Mouse (Mus musculus) spleen, adult 2 months (tissue): ENCODE measurements around the gene Exog. TPM values are rescaled to one million over a fixed set of nuclear protein-coding genes. Genes with fewer than 3 reads are reported as not detected.

Experiments
- DNase-seq, 2 experiments: peaks; one replicate each; pipeline versions ENCODE4 v3.0.0 to v3.0.0-alpha.2; 2012 to 2021; ENCODE audit warnings: low spot score in 2 of 2, low read depth in 1 of 2
- H3K27ac ChIP-seq: fragments of 200-500 bp; 2 replicates; pipeline ENCODE4 v1.5.1; 2012; ENCODE audit warnings: low read length, inconsistent platforms; ENCODE audit not compliant: insufficient read depth
- H3K27me3 ChIP-seq: fragments of 200-500 bp; 2 replicates; pipeline ENCODE4 v1.6.1; 2012; ENCODE audit warnings: mild to moderate bottlenecking, moderate library complexity, low read length, inconsistent platforms; ENCODE audit not compliant: control insufficient read depth, insufficient read depth
- H3K36me3 ChIP-seq: fragments of 200-500 bp; 2 replicates; pipeline ENCODE4 v1.6.1; 2012; ENCODE audit warnings: mild to moderate bottlenecking, low read length, inconsistent platforms; ENCODE audit not compliant: control insufficient read depth, insufficient read depth
- H3K4me1 ChIP-seq: fragments of 200-500 bp; 2 replicates; pipeline ENCODE4 v1.6.1; 2011; ENCODE audit warnings: inconsistent platforms; ENCODE audit not compliant: control insufficient read depth, insufficient read depth, insufficient read length
- H3K4me3 ChIP-seq: fragments of 200-500 bp; 2 replicates; pipeline ENCODE4 v1.5.1; 2011; ENCODE audit warnings: mild to moderate bottlenecking, inconsistent platforms; ENCODE audit not compliant: insufficient read depth, insufficient read length; ENCODE audit errors: extremely low read depth
- CTCF ChIP-seq: fragments of 200-500 bp; IDR thresholded peaks from 2 replicates; pipeline ENCODE4 v1.5.1; 2011; ENCODE audit warnings: mild to moderate bottlenecking, inconsistent platforms; ENCODE audit not compliant: insufficient read depth, insufficient read length, insufficient replicate concordance; ENCODE audit errors: extremely low read depth
- POLR2A ChIP-seq: fragments of 200-500 bp; IDR thresholded peaks from 2 replicates; pipeline ENCODE4 v1.6.1; 2011; ENCODE audit warnings: low read depth, low read length, inconsistent platforms
- WGBS: fragments of 180-500 bp; shearing (Covaris S2); methylation state at CpG from one replicate; pipeline ENCODE4 v1.1.7; 2018; 5-methylcytosine and 5-hydroxymethylcytosine counted together
- polyA plus RNA-seq: library from polyadenylated mRNA; depleted of rRNA; stranded (reverse); fragments of >200 nt; gene quantifications from 2 replicates; pipeline ENCODE4 v1.2.3, GENCODE M21; 2012

The Exog gene
- polyA plus RNA-seq, 1 experiment: 2.2 TPM

GRCm38 (mm10) chr9:119407884-119408283 lies 36.9 kb upstream of the Exog start:
- Histone ChIP-seq H3K36me3 (no peaks in the 10 kb centered on the region), H3K4me3 (no peak overlapping the region), H3K27ac (no peak overlapping the region), H3K4me1 (peaks cover 3% of the 10 kb centered on the region; the same call in 1 of the 2 replicates), H3K27me3 (peaks cover 4% of the 10 kb centered on the region; the same call in 1 of the 2 replicates)
- 91% methylated on average over 15 of the region's 15 CpGs for WGBS
- no peak for TF ChIP-seq CTCF
- TF ChIP-seq POLR2A: no peak
- DNase-seq: no peak

DNA sequence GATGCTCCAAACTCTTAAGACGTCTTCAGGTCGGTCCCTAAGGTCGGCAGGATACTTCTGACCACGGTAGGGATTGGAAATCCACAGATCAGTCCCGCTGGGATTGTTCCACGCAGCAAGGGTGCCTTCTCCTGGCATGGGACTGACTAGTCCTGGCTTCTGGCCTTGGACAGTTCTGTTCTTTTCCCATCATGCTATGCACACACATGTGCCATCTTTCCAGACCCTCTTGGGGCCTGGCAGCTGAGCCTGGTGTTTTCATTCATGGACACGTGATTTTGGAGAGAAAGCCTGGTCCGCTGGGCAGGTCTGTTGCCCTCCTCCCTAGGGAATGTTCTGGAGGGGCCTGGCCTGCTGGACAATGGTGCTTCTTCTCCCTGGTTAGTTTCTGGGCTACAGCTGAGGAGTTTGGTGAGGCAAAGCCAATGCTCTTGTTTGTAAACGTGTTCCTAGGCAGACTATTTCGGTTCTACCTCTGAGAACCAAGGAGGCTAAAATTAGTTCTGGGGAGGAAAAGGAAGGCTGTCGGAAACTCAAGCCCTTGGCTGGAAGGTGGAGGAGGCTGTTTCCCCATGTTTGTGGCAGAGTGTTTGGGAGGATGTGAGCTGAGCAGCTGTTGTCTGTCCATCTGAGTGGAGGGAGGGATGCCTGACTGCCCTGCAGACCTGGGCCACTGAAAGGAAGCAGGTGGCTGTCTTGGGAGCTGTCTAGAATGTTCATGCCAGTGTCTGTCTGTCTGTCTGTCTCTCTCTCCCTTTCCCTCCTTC lies 35.7 kb upstream of the Exog start:
- no peaks in the 10 kb centered on the region for H3K4me1 ChIP-seq
- WGBS: 67% methylated on average over 11 of the region's 11 CpGs
- no peaks in the 10 kb centered on the region for H3K27me3 ChIP-seq
- no peak for TF ChIP-seq CTCF
- no peak for TF ChIP-seq POLR2A
- H3K4me3 ChIP-seq: no peak overlapping the region
- no peak overlapping the region for H3K27ac ChIP-seq
- H3K36me3 ChIP-seq: no peaks in the 10 kb centered on the region
- DNase-seq: no peak

- TF ChIP-seq POLR2A (no peak), CTCF (no peak)
- WGBS: 81% methylated on average over 5 of the region's 5 CpGs
These were observed 34.9 kb upstream of the Exog start for GRCm38 (mm10) chr9:119409864-119410263.

GRCm38 (mm10) chr9:119418025-119418424 lies 26.7 kb upstream of the Exog start:
- Histone ChIP-seq H3K36me3 (no peaks in the 10 kb centered on the region), H3K27ac (no peak overlapping the region), H3K4me3 (no peak overlapping the region), H3K27me3 (no peaks in the 10 kb centered on the region), H3K4me1 (no peaks in the 10 kb centered on the region)
- DNase-seq: no peak
- TF ChIP-seq POLR2A (no peak), CTCF (no peak)
- WGBS: 69% methylated on average over 18 of the region's 18 CpGs

More at GRCm38 (mm10) chr9:119409864-119410263, 34.9 kb upstream of the Exog start:
- Histone ChIP-seq H3K36me3 (no peaks in the 10 kb centered on the region), H3K27me3 (no peaks in the 10 kb centered on the region), H3K27ac (no peak overlapping the region), H3K4me3 (no peak overlapping the region), H3K4me1 (no peaks in the 10 kb centered on the region)
- DNase-seq: no peak

GRCm38 (mm10) chr9:119419852-119420438 lies 24.8 kb upstream of the Exog start:
- no peaks in the 10 kb centered on the region for H3K36me3 ChIP-seq
- DNase-seq: no peak
- 90% methylated on average over 12 of the region's 12 CpGs for WGBS
- no peak overlapping the region for H3K4me3 ChIP-seq
- TF ChIP-seq POLR2A (no peak), CTCF (no peak)
- H3K27me3 ChIP-seq: no peaks in the 10 kb centered on the region
- no peak overlapping the region for H3K27ac ChIP-seq
- H3K4me1 ChIP-seq: no peaks in the 10 kb centered on the region

DNA sequence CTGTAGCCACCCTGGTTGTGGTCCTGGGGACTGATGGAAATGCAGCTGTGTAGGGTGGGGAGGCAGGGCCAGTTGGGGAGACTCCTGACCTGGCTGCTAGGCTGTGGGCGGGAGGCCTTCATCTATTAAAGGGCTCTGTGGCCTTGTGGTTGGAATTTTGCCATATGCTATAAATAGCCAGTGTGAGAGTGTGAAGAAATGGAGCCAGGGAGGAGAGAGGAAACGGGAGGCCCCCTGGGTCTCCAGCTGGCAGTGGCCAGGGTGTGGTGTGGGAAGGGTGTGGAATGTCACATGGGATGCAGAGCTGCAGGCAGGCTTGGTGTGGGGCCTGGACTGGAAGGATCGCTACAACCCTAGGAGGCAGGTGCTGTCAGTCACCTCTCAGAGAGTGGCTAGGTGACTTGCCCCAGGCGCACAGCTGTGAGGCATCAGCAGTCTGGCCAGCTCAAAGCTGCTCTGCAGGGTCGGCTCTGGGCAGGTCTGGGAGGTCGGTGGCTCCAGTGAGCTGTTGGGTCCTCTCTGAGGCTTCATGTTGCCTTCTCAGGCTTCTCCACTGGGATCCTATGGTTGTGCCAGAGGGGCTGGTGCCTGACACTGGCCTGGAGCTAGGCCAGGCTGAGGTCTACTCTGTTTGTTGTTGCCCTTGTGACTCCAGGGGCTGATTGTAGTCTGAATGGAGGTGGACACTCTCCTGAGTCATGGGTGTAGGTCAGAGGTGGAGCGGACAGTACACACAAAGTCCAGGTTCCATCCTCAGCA lies 19.3 kb upstream of the Exog start:
- H3K27ac ChIP-seq: no peak overlapping the region
- WGBS: 45% methylated on average over 7 of the region's 7 CpGs

More for the DNA sequence above, 19.3 kb upstream of the Exog start:
- Histone ChIP-seq H3K4me3 (no peak overlapping the region), H3K36me3 (no peaks in the 10 kb centered on the region), H3K27me3 (no peaks in the 10 kb centered on the region), H3K4me1 (no peaks in the 10 kb centered on the region)
- DNase-seq: no peak
- TF ChIP-seq CTCF (no peak), POLR2A (no peak)
